Mouse (Mus musculus): ENCODE results near the gene Rnls. TPM values are rescaled to one million over a fixed set of nuclear protein-coding genes. Genes with fewer than 3 reads are reported as not detected.

Gene Rnls
- 1.0 TPM for total RNA-seq (2023)

GRCm38 (mm10) chr19:33391651-33392382 is at the start of gene Rnls:
Rnls (minus strand) TSS chr19:33392295.

Other genes starting within 250 kb of the Rnls start
- not detected for gene Lipo4, start 125.5 kb upstream of the Rnls start, total RNA-seq (2023)
- not detected for gene Gm8978, start 233.0 kb upstream of the Rnls start, total RNA-seq (2023)

Measured in CD4-positive naive resting alpha-beta T cell, adult 57 days (primary cell).